Mouse (Mus musculus) heart, adult 2 months (tissue): ENCODE measurements around the gene Ovol1. TPM values are rescaled to one million over a fixed set of nuclear protein-coding genes. Genes with fewer than 3 reads are reported as not detected.

Experiments used
- DNase-seq, 2 experiments: peaks; one replicate each; pipeline ENCODE4 v3.0.0; 2021
- H3K27ac ChIP-seq: fragments of 200-600 bp; 2 replicates; pipeline ENCODE4 v1.8.1; 2022
- H3K27me3 ChIP-seq: fragments of 200-500 bp; 2 replicates; pipeline ENCODE4 v1.6.1; 2012; ENCODE audit warnings: mild to moderate bottlenecking, low read length, inconsistent platforms, mixed read lengths; ENCODE audit not compliant: control insufficient read depth, insufficient read depth
- H3K36me3 ChIP-seq: fragments of 200-500 bp; 2 replicates; pipeline ENCODE4 v1.6.1; 2012; ENCODE audit warnings: low read length, inconsistent platforms; ENCODE audit not compliant: control insufficient read depth, insufficient read depth
- H3K4me1 ChIP-seq: fragments of 200-500 bp; 2 replicates; pipeline ENCODE4 v1.6.1; 2011; ENCODE audit warnings: low read length; ENCODE audit not compliant: control insufficient read depth, insufficient read depth
- H3K4me3 ChIP-seq: fragments of 200-600 bp; 2 replicates; pipeline ENCODE4 v1.8.1; 2022
- H3K79me2 ChIP-seq: fragments of 200-500 bp; replicated peaks from 2 replicates; pipeline ENCODE4 v1.6.1; 2012; ENCODE audit warnings: mild to moderate bottlenecking, inconsistent platforms, low read length, moderate library complexity, mixed read lengths; ENCODE audit not compliant: control insufficient read depth, insufficient read depth
- H3K9ac ChIP-seq: fragments of 200-500 bp; 2 replicates; pipeline ENCODE4 v1.6.1; 2012; ENCODE audit warnings: low read depth, mild to moderate bottlenecking, control low read depth, inconsistent platforms, low read length, mixed read lengths
- CTCF ChIP-seq: fragments of 200-600 bp; IDR thresholded peaks from 2 replicates; pipeline ENCODE4 v1.8.1; 2022; ENCODE audit warnings: antibody characterized with exemption, mild to moderate bottlenecking, moderate library complexity
- EP300 ChIP-seq: fragments of 200-500 bp; IDR thresholded peaks from 2 replicates; pipeline ENCODE4 v1.6.1; 2011; ENCODE audit warnings: low read depth, low read length, control low read depth; ENCODE audit not compliant: insufficient read depth
- POLR2A ChIP-seq: fragments of 200-500 bp; IDR thresholded peaks from 2 replicates; pipeline ENCODE4 v1.6.1; 2011; ENCODE audit warnings: mild to moderate bottlenecking, low read depth, low read length, control low read depth; ENCODE audit not compliant: insufficient read depth
- WGBS: fragments of 180-500 bp; shearing (Covaris S2); methylation state at CpG from one replicate; pipeline ENCODE4 v1.1.7; 2018; 5-methylcytosine and 5-hydroxymethylcytosine counted together
- intact Hi-C: fragments of 180-260 bp; cut with DNase I; formaldehyde crosslinking; loops from one replicate; pipeline ENCODE4 v1.15.1; 2025
- polyA plus RNA-seq: library from polyadenylated mRNA; depleted of rRNA; stranded (reverse); fragments of >200 nt; gene quantifications from 2 replicates; pipeline ENCODE4 v1.2.3, GENCODE M21; 2012
- total RNA-seq, 2 experiments: library from RNA; stranded (reverse); gene quantifications; 2 replicates each; pipeline ENCODE4 v1.2.3; 2021

The Ovol1 gene
- total and polyA plus RNA-seq, 3 experiments, result 0.04 TPM; not detected in 2

- Histone ChIP-seq H3K9ac (no peak overlapping the region), H3K27me3 (no peaks in the 10 kb centered on the region), H3K79me2 (peaks cover 1% of the 10 kb centered on the region; the same call in 1 of the 2 replicates), H3K4me1 (peaks cover 3% of the 10 kb centered on the region; the same call in 1 of the 2 replicates), H3K36me3 (no peaks in the 10 kb centered on the region), H3K4me3 (no peak overlapping the region), H3K27ac (no peak overlapping the region; the same call in 1 of the 2 replicates)
- TF ChIP-seq POLR2A (no peak), CTCF (no peak), EP300 (no peak)
- DNase-seq, result peak in 1 of 2 experiments; percentile 56
- intact Hi-C loops, result no loop called here
- WGBS, result 57% methylated on average over 5 of the region's 5 CpGs
Observed at GRCm38 (mm10) chr19:5571831-5572230, 11.4 kb upstream of the Ovol1 start.

- H3K79me2 ChIP-seq, result peaks cover 1% of the 10 kb centered on the region; the same call in 1 of the 2 replicates
- intact Hi-C loops, result no loop called here
- no peaks in the 10 kb centered on the region for H3K36me3 ChIP-seq
- H3K27me3 ChIP-seq, result no peaks in the 10 kb centered on the region
- no peak for DNase-seq
- H3K27ac ChIP-seq, result no peak overlapping the region
- H3K4me1 ChIP-seq, result peaks cover 4% of the 10 kb centered on the region; the same call in 1 of the 2 replicates
- WGBS, result 93% methylated on average over 32 of the region's 32 CpGs
- H3K4me3 ChIP-seq, result no peak overlapping the region
- no peak overlapping the region for H3K9ac ChIP-seq
- TF ChIP-seq EP300, result no peak
- TF ChIP-seq POLR2A, result no peak
Observed at GRCm38 (mm10) chr19:5570353-5571246, 10.2 kb upstream of the Ovol1 start.

GRCm38 (mm10) chr19:5569521-5569920 lies 9.1 kb upstream of the Ovol1 start:
- no peak for DNase-seq
- Histone ChIP-seq H3K4me3 (no peak overlapping the region), H3K4me1 (peaks cover 4% of the 10 kb centered on the region; the same call in 1 of the 2 replicates), H3K27me3 (no peaks in the 10 kb centered on the region), H3K27ac (no peak overlapping the region), H3K9ac (no peak overlapping the region), H3K79me2 (peaks cover 1% of the 10 kb centered on the region; the same call in 1 of the 2 replicates), H3K36me3 (no peaks in the 10 kb centered on the region)
- WGBS, result 89% methylated on average over 10 of the region's 10 CpGs
- intact Hi-C loops, result loop anchor here (2.0 kb wide), 2 partner anchors 39 to 67 kb away; partner anchors contain the start of gene Rela
- TF ChIP-seq EP300 (no peak), POLR2A (no peak)

DNA sequence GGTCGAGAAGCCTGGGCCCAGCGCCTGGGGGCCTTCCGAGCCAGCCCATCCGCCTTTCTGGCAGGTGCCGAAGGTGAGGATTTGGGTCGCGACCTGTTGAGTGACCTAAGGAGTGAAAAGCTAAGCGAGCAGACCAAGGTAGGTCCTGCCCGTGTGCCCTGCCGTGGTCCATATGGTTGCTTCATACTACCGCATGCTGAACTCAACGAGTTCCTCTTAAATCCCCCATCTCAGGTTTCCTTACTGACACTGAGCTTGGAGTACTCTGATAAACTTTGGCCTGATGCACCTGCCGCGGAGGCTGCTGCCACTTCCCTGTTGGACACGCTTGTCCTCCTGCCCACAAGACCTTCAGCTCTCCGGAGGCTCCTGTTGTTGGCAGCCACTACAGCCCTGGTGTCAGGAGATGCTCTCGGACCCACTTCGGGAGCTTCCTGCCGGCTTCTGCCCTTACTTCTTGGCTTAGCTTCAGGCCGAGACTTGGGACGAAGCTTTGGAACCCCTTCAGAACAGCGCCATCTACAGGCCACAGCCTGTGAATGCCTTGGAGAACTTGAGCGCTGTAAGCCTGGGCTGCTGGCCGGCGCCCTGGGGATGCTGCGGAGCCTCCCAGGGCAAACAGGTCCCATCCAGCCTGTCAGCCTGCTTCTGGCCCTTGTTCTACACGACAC lies 8.2 kb upstream of the Ovol1 start:
- H3K27me3 ChIP-seq, result no peaks in the 10 kb centered on the region
- intact Hi-C loops, result loop anchor here (1.0 to 2.0 kb wide), 4 partner anchors 34 to 68 kb away; partner anchors contain the start of gene Rela
- peak overlapping the region; percentile 86 for H3K9ac ChIP-seq
- H3K79me2 ChIP-seq, result peaks cover 1% of the 10 kb centered on the region; the same call in 1 of the 2 replicates
- H3K4me1 ChIP-seq, result peaks cover 4% of the 10 kb centered on the region; the same call in 1 of the 2 replicates
- DNase-seq, result peak; percentile 84 to 85
- TF ChIP-seq POLR2A, result no peak
- TF ChIP-seq EP300, result peak; percentile 68
- TF ChIP-seq CTCF, result peak; percentile 89
- H3K4me3 ChIP-seq, result peak overlapping the region; percentile 89
- H3K36me3 ChIP-seq, result no peaks in the 10 kb centered on the region
- 6% methylated on average over 27 of the region's 27 CpGs for WGBS
- peak overlapping the region; percentile 96 for H3K27ac ChIP-seq

GRCm38 (mm10) chr19:5567534-5568469 lies 7.4 kb upstream of the Ovol1 start, which contains the start of gene Ap5b1:
Ap5b1 (plus strand) TSS chr19:5568025.
- intact Hi-C loops, result loop anchor here (1.0 to 2.0 kb wide), 4 partner anchors 34 to 69 kb away; partner anchors contain the start of gene Rela
- WGBS, result under 1% methylated on average over 86 of the region's 102 CpGs

More at GRCm38 (mm10) chr19:5567534-5568469, 7.4 kb upstream of the Ovol1 start, which contains the start of gene Ap5b1:
- no peaks in the 10 kb centered on the region for H3K36me3 ChIP-seq
- peaks cover 1% of the 10 kb centered on the region; the same call in 1 of the 2 replicates for H3K79me2 ChIP-seq
- H3K4me3 ChIP-seq, result peak within 1 kb of the TSS; percentile 89
- TF ChIP-seq CTCF, result peak; percentile 97
- peak; percentile 64 for TF ChIP-seq POLR2A
- TF ChIP-seq EP300, result 0 out of 2 replicates have a peak, but pooled peaks have one; percentile 39
- H3K9ac ChIP-seq, result peak within 1 kb of the TSS; percentile 86
- DNase-seq, result peak; percentile 93 to 95
- peak within 1 kb of the TSS; percentile 96 for H3K27ac ChIP-seq
- no peaks in the 10 kb centered on the region for H3K27me3 ChIP-seq
- H3K4me1 ChIP-seq, result peaks cover 4% of the 10 kb centered on the region; the same call in 1 of the 2 replicates
